Mouse (Mus musculus) kidney, adult 2 months (tissue): ENCODE data around the gene Fnip1.

Source experiments
- CTCF ChIP-seq: fragments of 200-500 bp; conservative IDR thresholded peaks from 2 replicates; pipeline ENCODE4 v1.5.1; 2011; ENCODE audit warnings: low read depth, mild to moderate bottlenecking, control low read depth, low read length, moderate library complexity, mixed read lengths; ENCODE audit not compliant: insufficient read depth, insufficient read length
- POLR2A ChIP-seq: fragments of 200-500 bp; IDR thresholded peaks from one replicate; pipeline ENCODE4 v1.6.1; 2011; ENCODE audit warnings: low read depth, low read length, control low read depth

- TF ChIP-seq POLR2A (no peak), CTCF (no peak)
These were observed 10.2 kb upstream of the Fnip1 start for GRCm38 (mm10) chr11:54427695-54428352.
